Comparison of ENCODE assay signal across 12 mouse cellular contexts in genomic region chr8:120072827-120073226, GRCm38 (mm10). TPM values are rescaled to one million over a fixed set of nuclear protein-coding genes. Genes with fewer than 3 reads are reported as not detected.
DNase-seq lines count a peak whose midpoint lies in the region; ATAC-seq and TF ChIP-seq lines count a peak whose summit lies in the region.
"Had no signal": no experiment of that assay in that cellular context is flagged by ENCODE, and none has a peak within 500 bp of the region (broad histone marks: within the 10 kb centered on the region; RNA-seq: fewer than 3 reads in every experiment).

No protein-coding gene starts in this region.

- TF ChIP-seq CTCF in kidney, postnatal 0 days (IDR thresholded peaks at IDR 0.05; ENCODE audit: low read depth), result no peak

- H3K9ac ChIP-seq in heart, embryonic 12.5 days, result no peak overlapping the region
- no peak overlapping the region for H3K9ac ChIP-seq in kidney, postnatal 0 days (ENCODE audit: low read depth, low read length)
- H3K9ac ChIP-seq in midbrain, embryonic 15.5 days, result no peak overlapping the region
- H3K9ac ChIP-seq: hindbrain, embryonic 14.5 days; neural tube, embryonic 13.5 days had no signal

- no peak overlapping the region for H3K4me3 ChIP-seq in heart, embryonic 12.5 days
- no peak overlapping the region for H3K4me3 ChIP-seq in kidney, postnatal 0 days (replicated peaks; ENCODE audit: low read depth, low read length)
- H3K4me3 ChIP-seq in midbrain, embryonic 15.5 days, result no peak overlapping the region
- H3K4me3 ChIP-seq: erythroblast, embryonic 14.5 days; neural tube, embryonic 13.5 days had no signal

- DNase-seq in testis, postnatal 10 days (ENCODE audit: low spot score), result peak; percentile 63
- no peak for DNase-seq in testis, postnatal 14 days (ENCODE audit: low spot score)
- peak; percentile 51 for DNase-seq in kidney, postnatal 0 days (ENCODE audit: low spot score)
- DNase-seq in ovary, adult 18-20 months (ENCODE audit: low spot score), result no peak
- no peak for DNase-seq in natural killer cell, adult 2 months (ENCODE audit: low spot score in 2 of 2)
- DNase-seq: lung, adult 18-20 months; right cerebral cortex, postnatal 14 days had no signal

- H3K4me2 ChIP-seq in heart, embryonic 12.5 days, result no peak overlapping the region
- no peak overlapping the region for H3K4me2 ChIP-seq in kidney, postnatal 0 days (ENCODE audit: low read length)
- H3K4me2 ChIP-seq in midbrain, embryonic 15.5 days, result no peak overlapping the region
- H3K4me2 ChIP-seq: hindbrain, embryonic 14.5 days; neural tube, embryonic 13.5 days had no signal

- H3K36me3 ChIP-seq in heart, embryonic 12.5 days, result no peaks in the 10 kb centered on the region
- no peaks in the 10 kb centered on the region for H3K36me3 ChIP-seq in kidney, postnatal 0 days (ENCODE audit: insufficient read depth, low read length)
- no peaks in the 10 kb centered on the region for H3K36me3 ChIP-seq in midbrain, embryonic 15.5 days (replicated peaks)
- H3K36me3 ChIP-seq: neural tube, embryonic 13.5 days had no signal

- peak; percentile 30; the same call in 1 of the 2 replicates for ATAC-seq in heart, embryonic 12.5 days (ENCODE audit: insufficient number of reproducible peaks, low FRiP score)
- ATAC-seq in kidney, postnatal 0 days (replicated peaks; ENCODE audit: low FRiP score, low read depth), result no peak
- no peak for ATAC-seq in midbrain, embryonic 15.5 days (replicated peaks)

- H3K27ac ChIP-seq in heart, embryonic 12.5 days (ENCODE audit: poor library complexity, severe bottlenecking), result peak overlapping the region; percentile 13; the same call in 1 of the 2 replicates
- H3K27ac ChIP-seq in kidney, postnatal 0 days, result peak overlapping the region; percentile 42
- no peak overlapping the region for H3K27ac ChIP-seq in midbrain, embryonic 15.5 days
- H3K27ac ChIP-seq: hindbrain, embryonic 14.5 days; neural tube, embryonic 13.5 days had no signal

- H3K27me3 ChIP-seq in heart, embryonic 12.5 days (replicated peaks), result peaks cover 23% of the 10 kb centered on the region
- H3K27me3 ChIP-seq in kidney, postnatal 0 days (ENCODE audit: insufficient read depth, low read length), result no peaks in the 10 kb centered on the region
- H3K27me3 ChIP-seq in midbrain, embryonic 15.5 days (replicated peaks), result no peaks in the 10 kb centered on the region
- H3K27me3 ChIP-seq: neural tube, embryonic 13.5 days had no signal

- H3K9me3 ChIP-seq in heart, embryonic 12.5 days (replicated peaks), result no peaks in the 10 kb centered on the region
- no peaks in the 10 kb centered on the region for H3K9me3 ChIP-seq in kidney, postnatal 0 days (replicated peaks; ENCODE audit: low read length)
- no peaks in the 10 kb centered on the region for H3K9me3 ChIP-seq in midbrain, embryonic 15.5 days
- H3K9me3 ChIP-seq: neural tube, embryonic 13.5 days had no signal

- H3K4me1 ChIP-seq in heart, embryonic 12.5 days (replicated peaks), result 0 out of 2 replicates have a peak, but pooled peaks cover 12% of the 10 kb centered on the region
- H3K4me1 ChIP-seq in kidney, postnatal 0 days (replicated peaks; ENCODE audit: insufficient read depth, low read length), result peaks cover 4% of the 10 kb centered on the region; the same call in 1 of the 2 replicates
- H3K4me1 ChIP-seq in midbrain, embryonic 15.5 days, result peaks cover 4% of the 10 kb centered on the region; the same call in 1 of the 2 replicates

- 76% methylated on average over 8 of the region's 8 CpGs for WGBS in heart, embryonic 12.5 days
- 65% methylated on average over 8 of the region's 8 CpGs for WGBS in kidney, postnatal 0 days
- whole genome bisulfite sequencing in midbrain, embryonic 15.5 days, result 86% methylated on average over 8 of the region's 8 CpGs

RNA-seq across cellular contexts. Expression of gene Zdhhc7, which starts 28.5 kb away (rescaled TPM):
- 33.9 and 34.9 TPM in 2 replicates for polyA plus RNA-seq in heart, embryonic 12.5 days (2016; fragmentation: Nextera tagmentation; extraction: Ambion mirVana)
- polyA plus RNA-seq in kidney, postnatal 0 days (2015; fragmentation: Nextera tagmentation; extraction: Ambion mirVana), result 30.3 and 31.8 TPM in 2 replicates
- 31.3 and 33.8 TPM in 2 replicates for polyA plus RNA-seq in midbrain, embryonic 15.5 days (2015; fragmentation: Nextera tagmentation; extraction: Ambion mirVana)

RNA-seq across cellular contexts. Expression of gene 6430548M08Rik, which starts 41.1 kb away (rescaled TPM):
- polyA plus RNA-seq in heart, embryonic 12.5 days (2016; fragmentation: Nextera tagmentation; extraction: Ambion mirVana), result 13.8 and 14.4 TPM in 2 replicates
- polyA plus RNA-seq in kidney, postnatal 0 days (2015; fragmentation: Nextera tagmentation; extraction: Ambion mirVana), result 5.4 and 6.9 TPM in 2 replicates
- polyA plus RNA-seq in midbrain, embryonic 15.5 days (2015; fragmentation: Nextera tagmentation; extraction: Ambion mirVana), result 33.6 and 35.7 TPM in 2 replicates

Comparison
In these comparisons a context has a peak if more than half of its experiments do, and no peak if none do; other contexts are left out.
1. DNase-seq: peak in testis, postnatal 10 days (single experiment) and kidney, postnatal 0 days (single experiment); none in testis, postnatal 14 days (single experiment), ovary, adult 18-20 months (single experiment) and natural killer cell, adult 2 months (0 of 2).